Mouse (Mus musculus) hindbrain, embryonic 10.5 days (tissue): ENCODE measurements around the gene Kdm4c. TPM values are rescaled to one million over a fixed set of nuclear protein-coding genes. Genes with fewer than 3 reads are reported as not detected.

Experiments
- DNase-seq: peaks from one replicate; pipeline ENCODE4 v3.0.0-alpha.2; 2017; ENCODE audit warnings: low spot score
- H3K27ac ChIP-seq: fragments of 300-500 bp; sonication (generic); 2 replicates; pipeline ENCODE4 v1.5.1; 2016; ENCODE audit warnings: mild to moderate bottlenecking, moderate library complexity
- H3K27me3 ChIP-seq: fragments of 300-500 bp; sonication (generic); 2 replicates; pipeline ENCODE4 v1.6.1; 2016; ENCODE audit warnings: mild to moderate bottlenecking; ENCODE audit not compliant: poor library complexity, insufficient read depth, severe bottlenecking
- H3K36me3 ChIP-seq: fragments of 300-500 bp; sonication (generic); 2 replicates; pipeline ENCODE4 v1.6.1; 2016; ENCODE audit warnings: mild to moderate bottlenecking, moderate library complexity
- H3K4me1 ChIP-seq: fragments of 300-500 bp; sonication (generic); replicated peaks from 2 replicates; pipeline ENCODE4 v1.6.1; 2016; ENCODE audit warnings: mild to moderate bottlenecking
- H3K4me3 ChIP-seq: fragments of 300-500 bp; sonication (generic); 2 replicates; pipeline ENCODE4 v1.5.1; 2016; ENCODE audit warnings: mild to moderate bottlenecking, moderate library complexity
- H3K9me3 ChIP-seq: fragments of 300-500 bp; sonication (generic); 2 replicates; pipeline ENCODE4 v1.6.1; 2016; ENCODE audit warnings: mild to moderate bottlenecking, moderate library complexity
- WGBS: fragments of 180-500 bp; shearing (Covaris S2); methylation state at CpG from one replicate; pipeline ENCODE4 v1.1.7; 2016; 5-methylcytosine and 5-hydroxymethylcytosine counted together
- polyA plus RNA-seq: library from polyadenylated mRNA; unstranded; fragments of >200 nt; fragmentation: Nextera tagmentation; extraction: Ambion mirVana; gene quantifications from 2 replicates; pipeline ENCODE4 v1.2.1, GENCODE M21; 2016

Kdm4c gene
- polyA plus RNA-seq, 1 experiment from 2014 or later, result 10.2 TPM

DNA sequence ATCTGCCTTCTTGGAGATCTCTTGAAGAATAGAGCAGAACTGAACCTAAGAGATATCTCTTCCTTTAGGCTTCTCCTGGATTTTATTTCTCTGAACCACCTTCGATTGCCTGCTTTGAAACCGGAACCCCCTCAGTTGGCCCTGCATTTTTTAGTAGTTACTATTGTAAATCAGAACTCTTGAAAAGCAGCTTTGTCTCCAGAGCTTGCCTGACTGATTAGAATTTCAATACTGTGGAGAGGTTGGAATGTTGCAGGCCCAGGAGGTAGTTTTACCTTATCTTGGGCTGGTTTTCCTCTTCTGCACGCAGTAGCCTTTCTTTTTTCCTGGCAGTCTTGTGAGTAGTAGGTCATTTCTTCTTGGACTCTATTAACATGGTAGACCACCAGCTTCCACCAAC lies 17.0 kb downstream of the Kdm4c start:
- 16% methylated on average over 3 of the region's 3 CpGs for WGBS
- DNase-seq, result no peak
- Histone ChIP-seq H3K27ac (no peak overlapping the region), H3K4me1 (peaks cover 15% of the 10 kb centered on the region; the same call in 1 of the 2 replicates), H3K27me3 (no peaks in the 10 kb centered on the region), H3K36me3 (peaks cover 8% of the 10 kb centered on the region), H3K4me3 (no peak overlapping the region), H3K9me3 (no peaks in the 10 kb centered on the region)

DNA sequence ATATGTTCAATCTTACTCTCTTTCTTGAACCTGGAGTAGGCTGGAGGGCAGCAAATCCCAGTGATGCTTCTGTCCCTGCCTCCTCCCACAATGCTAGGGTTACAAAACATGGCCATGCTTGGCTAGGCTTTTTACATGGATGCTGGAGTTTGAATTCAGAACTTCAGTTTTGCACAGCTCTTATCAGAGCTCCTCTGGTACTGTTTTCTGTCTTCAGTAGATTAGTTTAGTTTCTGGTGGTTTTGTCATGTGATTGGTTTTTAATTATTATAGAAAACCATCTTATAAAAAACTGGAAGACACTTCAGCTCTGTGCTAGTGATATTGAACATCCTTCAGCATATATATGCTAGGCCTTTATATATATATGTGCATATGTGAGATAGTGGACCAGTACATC lies 19.6 kb downstream of the Kdm4c start:
- Histone ChIP-seq H3K4me3 (no peak overlapping the region), H3K27me3 (no peaks in the 10 kb centered on the region), H3K9me3 (no peaks in the 10 kb centered on the region), H3K27ac (no peak overlapping the region), H3K4me1 (peaks cover 15% of the 10 kb centered on the region; the same call in 1 of the 2 replicates), H3K36me3 (peaks cover 14% of the 10 kb centered on the region)
- no peak for DNase-seq

DNA sequence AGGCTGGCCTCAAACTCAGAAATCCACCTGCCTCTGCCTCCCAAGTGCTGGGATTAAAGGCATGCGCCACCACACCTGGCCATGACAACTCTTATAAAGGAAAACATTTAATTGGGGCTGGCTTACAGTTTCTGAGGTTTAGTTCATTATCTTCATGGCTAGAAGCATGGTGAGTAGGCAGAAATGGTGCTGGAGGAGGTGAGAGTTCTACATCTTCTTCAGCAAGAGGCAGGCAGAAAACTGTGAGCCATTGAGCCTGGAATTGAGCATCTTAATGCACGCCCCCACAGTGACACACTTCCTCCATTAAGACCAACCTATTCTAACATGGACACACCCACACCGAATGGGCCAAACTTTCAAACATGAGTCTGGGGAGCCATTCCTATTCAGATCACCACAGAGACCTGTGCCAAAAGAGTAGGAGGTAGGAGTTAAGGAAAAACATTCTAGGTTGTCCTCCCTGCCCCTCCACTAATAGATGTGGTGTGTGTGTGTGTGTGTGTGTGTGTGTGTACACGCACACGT lies 22.2 kb downstream of the Kdm4c start:
- peaks cover 14% of the 10 kb centered on the region for H3K36me3 ChIP-seq
- H3K4me3 ChIP-seq, result no peak overlapping the region
- 96% methylated on average over 5 of the region's 5 CpGs for WGBS
- no peak overlapping the region for H3K27ac ChIP-seq
- DNase-seq, result no peak
- H3K9me3 ChIP-seq, result no peaks in the 10 kb centered on the region
- H3K27me3 ChIP-seq, result no peaks in the 10 kb centered on the region
- 0 out of 2 replicates have a peak, but pooled peaks cover 2% of the 10 kb centered on the region for H3K4me1 ChIP-seq

DNA sequence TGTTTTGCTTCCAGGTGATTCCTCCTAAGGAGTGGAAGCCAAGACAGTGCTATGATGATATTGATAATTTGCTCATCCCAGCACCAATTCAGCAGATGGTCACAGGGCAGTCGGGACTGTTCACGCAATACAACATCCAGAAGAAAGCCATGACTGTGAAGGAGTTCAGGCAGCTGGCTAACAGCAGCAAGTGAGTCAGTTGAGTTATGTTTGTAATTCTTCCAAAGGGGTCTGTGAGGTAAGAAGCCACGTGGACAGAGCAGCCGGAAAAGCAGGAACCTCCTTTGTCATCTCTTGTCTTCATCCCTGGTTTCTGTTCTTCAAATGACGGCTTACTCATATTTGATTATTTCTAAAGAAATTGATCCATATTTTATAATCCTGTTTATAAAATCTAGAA lies 28.9 kb downstream of the Kdm4c start:
- DNase-seq, result no peak
- Histone ChIP-seq H3K4me3 (no peak overlapping the region), H3K27ac (no peak overlapping the region), H3K9me3 (no peaks in the 10 kb centered on the region), H3K4me1 (no peaks in the 10 kb centered on the region), H3K36me3 (peaks cover 17% of the 10 kb centered on the region), H3K27me3 (no peaks in the 10 kb centered on the region)
- 90% methylated on average over 5 of the region's 5 CpGs for WGBS

DNA sequence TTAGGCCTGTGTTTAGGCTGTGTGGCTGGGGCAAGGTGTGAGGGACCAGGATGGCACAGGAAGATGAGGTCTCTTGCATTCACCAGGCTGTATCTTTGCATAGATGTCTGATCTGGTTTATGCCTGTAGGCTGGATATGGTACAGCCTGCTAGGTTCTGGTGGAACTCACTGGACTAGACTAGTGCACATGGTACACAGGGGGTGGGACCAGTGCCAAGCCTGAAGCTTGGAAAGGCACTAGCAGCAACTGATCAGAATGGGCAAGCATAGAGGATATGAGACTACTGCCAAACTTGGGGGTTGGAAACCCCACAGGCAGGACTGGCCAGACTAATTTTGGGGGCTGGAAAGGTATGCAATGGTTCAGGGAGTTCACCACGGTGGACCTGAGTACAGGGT lies 35.2 kb downstream of the Kdm4c start:
- no peak for DNase-seq
- Histone ChIP-seq H3K9me3 (no peaks in the 10 kb centered on the region), H3K27me3 (no peaks in the 10 kb centered on the region), H3K36me3 (peaks cover 8% of the 10 kb centered on the region), H3K27ac (no peak overlapping the region), H3K4me1 (no peaks in the 10 kb centered on the region), H3K4me3 (no peak overlapping the region)
- 81% methylated on average over 1 of the region's 1 CpGs for WGBS

DNA sequence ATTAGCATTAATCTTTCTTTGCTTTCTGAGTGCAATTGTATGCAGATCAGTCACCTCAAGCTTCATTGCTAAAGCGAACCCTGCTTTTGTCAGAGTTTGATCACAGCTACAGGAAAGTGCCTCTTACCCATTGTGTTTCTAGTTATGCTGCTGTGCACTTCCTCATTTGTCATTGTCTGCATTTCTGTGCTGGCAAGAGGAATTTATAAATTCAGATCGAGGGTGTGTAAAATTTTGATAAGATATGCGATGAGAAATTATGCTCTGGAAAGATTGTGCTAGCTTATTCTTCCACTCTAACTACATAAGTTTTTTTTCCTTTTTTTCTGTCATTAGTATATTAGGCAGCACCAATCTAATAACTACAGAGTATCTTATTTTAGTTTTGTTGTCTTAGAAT lies 37.9 kb downstream of the Kdm4c start:
- 82% methylated on average over 3 of the region's 3 CpGs for WGBS
- Histone ChIP-seq H3K36me3 (peaks cover 8% of the 10 kb centered on the region; the same call in 1 of the 2 replicates), H3K4me1 (no peaks in the 10 kb centered on the region), H3K4me3 (no peak overlapping the region), H3K9me3 (no peaks in the 10 kb centered on the region), H3K27me3 (no peaks in the 10 kb centered on the region), H3K27ac (no peak overlapping the region)
- DNase-seq, result no peak

DNA sequence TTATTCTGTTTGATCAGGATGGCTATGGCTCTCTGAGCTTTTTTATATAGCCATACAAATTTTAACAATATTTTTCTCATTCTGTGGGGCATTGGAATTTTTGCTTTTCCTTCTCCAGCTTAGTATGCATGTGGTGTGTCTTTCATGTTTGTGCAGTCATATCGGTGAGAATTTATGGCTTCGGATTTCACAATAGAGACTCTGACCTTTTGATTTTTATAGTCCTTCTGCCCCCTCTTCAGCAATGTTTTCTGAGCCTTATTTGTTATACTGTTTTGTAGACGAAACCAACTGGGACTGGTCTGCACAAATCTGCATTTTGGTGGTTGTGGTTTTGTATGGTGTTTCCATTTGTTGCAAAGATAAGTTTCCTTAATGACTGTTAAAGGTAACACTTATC lies 45.6 kb downstream of the Kdm4c start:
- Histone ChIP-seq H3K27ac (no peak overlapping the region), H3K4me1 (no peaks in the 10 kb centered on the region), H3K36me3 (0 out of 2 replicates have a peak, but pooled peaks cover 3% of the 10 kb centered on the region), H3K9me3 (no peaks in the 10 kb centered on the region), H3K27me3 (no peaks in the 10 kb centered on the region), H3K4me3 (no peak overlapping the region)
- 92% methylated on average over 3 of the region's 3 CpGs for WGBS
- no peak for DNase-seq

DNA sequence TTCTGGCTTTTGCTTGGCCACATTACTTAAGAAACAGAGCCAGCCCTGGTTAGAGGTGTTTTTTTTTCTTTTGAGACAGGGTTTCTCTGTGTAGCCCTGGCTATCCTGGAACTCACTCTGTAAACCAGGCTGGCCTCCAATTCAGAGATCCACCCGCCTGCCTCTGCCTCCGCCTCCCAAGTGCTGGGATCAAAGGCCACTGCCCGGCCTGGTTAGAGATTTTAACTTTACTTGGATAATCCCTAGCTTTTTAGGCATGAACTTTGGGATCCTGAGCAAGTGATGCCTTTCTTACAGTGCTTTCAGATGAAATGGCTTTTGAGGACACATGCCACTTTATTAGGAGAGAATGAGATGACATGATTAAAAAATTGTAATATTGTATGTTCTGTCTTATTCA lies 52.4 kb downstream of the Kdm4c start:
- no peak overlapping the region for H3K4me3 ChIP-seq
- no peaks in the 10 kb centered on the region for H3K9me3 ChIP-seq
- no peak for DNase-seq
- no peaks in the 10 kb centered on the region for H3K27me3 ChIP-seq
- peaks cover 5% of the 10 kb centered on the region; the same call in 1 of the 2 replicates for H3K36me3 ChIP-seq
- no peak overlapping the region for H3K27ac ChIP-seq
- 77% methylated on average over 3 of the region's 3 CpGs for WGBS
- H3K4me1 ChIP-seq, result no peaks in the 10 kb centered on the region

DNA sequence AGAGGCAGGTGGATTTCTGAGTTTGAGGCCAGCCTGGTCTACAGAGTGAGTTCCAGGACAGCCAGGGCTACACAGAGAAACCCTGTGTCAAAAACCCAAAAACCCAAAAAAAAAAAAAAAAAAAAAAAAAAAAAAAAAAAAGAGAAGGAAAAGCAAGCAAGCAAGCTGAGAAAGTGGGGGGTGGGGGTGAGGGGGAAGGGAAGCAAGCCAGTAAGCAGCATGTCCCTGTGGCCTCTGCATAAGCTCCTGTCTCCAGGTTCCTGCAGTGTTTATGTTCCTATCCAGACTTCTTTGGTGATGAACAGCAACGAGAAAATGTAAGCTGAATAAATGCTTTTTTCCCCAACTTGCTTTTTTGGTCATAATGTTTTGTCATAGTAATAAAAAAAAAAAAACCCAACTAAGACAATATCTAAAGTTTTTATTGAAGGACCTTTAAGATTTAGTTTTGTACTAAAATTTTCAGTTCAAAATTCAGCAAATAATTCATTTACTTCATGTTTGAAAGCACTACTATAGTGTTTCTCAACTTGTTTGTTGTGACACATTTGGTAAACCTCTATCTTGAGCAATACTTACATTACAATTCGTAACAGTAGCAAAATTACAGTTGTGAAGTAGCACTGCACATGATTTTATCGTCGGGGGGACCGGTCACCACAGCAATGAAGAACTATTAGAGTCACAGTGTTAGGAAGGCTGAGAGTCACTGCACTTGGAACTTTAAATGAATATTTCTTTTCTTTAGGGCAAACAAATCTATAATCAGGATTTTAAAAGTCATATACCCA lies 63.2 kb downstream of the Kdm4c start:
- no peak for DNase-seq
- H3K27me3 ChIP-seq, result no peaks in the 10 kb centered on the region
- H3K4me3 ChIP-seq, result no peak overlapping the region
- H3K4me1 ChIP-seq, result no peaks in the 10 kb centered on the region
- 91% methylated on average over 5 of the region's 5 CpGs for WGBS
- H3K27ac ChIP-seq, result no peak overlapping the region
- no peaks in the 10 kb centered on the region for H3K36me3 ChIP-seq
- H3K9me3 ChIP-seq, result no peaks in the 10 kb centered on the region

DNA sequence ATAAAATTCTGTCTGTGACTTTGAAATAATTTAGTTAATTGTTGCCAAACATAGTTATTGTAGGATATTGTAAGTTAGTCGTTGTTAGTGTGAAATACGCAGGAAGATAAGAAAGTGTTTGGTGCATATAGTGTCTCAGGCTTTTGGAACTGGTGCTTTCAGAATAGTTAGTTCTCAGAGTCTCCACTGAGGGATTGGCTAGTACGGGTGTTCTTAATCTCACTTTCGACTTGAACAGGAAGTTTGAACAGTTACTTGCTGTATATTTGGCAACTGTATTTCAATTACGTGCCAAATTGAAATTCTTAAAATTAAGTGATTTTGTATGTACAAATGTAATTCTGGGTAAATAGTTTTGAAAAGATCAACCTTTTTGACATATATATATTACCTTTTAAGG lies 68.8 kb downstream of the Kdm4c start:
- Histone ChIP-seq H3K27ac (no peak overlapping the region), H3K4me1 (no peaks in the 10 kb centered on the region), H3K9me3 (no peaks in the 10 kb centered on the region), H3K27me3 (no peaks in the 10 kb centered on the region), H3K4me3 (no peak overlapping the region), H3K36me3 (peaks cover 16% of the 10 kb centered on the region; the same call in 1 of the 2 replicates)
- 96% methylated on average over 5 of the region's 5 CpGs for WGBS
- no peak for DNase-seq

DNA sequence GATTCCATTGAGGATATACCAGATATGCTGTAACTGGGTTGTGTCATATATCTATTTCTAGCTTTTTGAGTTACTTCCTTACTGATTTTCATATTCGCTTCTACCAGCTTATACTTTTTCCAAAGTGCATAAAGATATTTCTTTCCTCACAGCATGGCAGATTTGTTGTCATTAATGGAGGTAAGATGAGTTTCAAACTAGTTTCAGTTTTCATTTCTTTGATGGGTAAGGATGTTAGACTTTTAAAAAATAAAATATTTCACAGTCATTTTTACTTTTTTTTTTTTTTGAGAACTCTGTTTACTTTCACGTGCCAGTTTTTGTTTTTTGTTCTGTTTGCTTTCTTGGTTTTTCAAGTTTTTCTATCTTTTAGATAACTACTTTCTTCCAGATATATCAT lies 70.6 kb downstream of the Kdm4c start:
- WGBS, result 92% methylated on average over 2 of the region's 2 CpGs
- H3K4me1 ChIP-seq, result no peaks in the 10 kb centered on the region
- H3K36me3 ChIP-seq, result peaks cover 19% of the 10 kb centered on the region
- no peaks in the 10 kb centered on the region for H3K9me3 ChIP-seq
- H3K4me3 ChIP-seq, result no peak overlapping the region
- DNase-seq, result no peak
- no peak overlapping the region for H3K27ac ChIP-seq
- no peaks in the 10 kb centered on the region for H3K27me3 ChIP-seq

DNA sequence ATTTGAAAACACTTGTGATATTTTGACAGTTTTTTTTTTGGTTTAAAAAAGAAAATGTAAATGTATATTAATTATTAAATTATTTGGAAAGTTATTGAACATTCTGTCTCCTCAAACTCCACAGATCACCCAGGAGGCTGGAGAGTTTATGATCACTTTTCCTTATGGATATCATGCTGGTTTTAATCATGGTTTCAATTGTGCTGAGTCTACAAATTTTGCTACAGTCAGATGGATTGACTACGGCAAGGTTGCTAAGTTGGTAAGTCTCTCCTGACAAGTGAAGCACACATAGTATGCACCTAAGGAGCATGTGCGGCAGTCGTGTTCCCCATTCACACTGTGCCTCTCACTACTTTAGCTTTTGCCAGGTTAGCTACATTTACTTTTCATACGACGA lies 73.1 kb downstream of the Kdm4c start:
- Histone ChIP-seq H3K36me3 (peaks cover 19% of the 10 kb centered on the region), H3K4me3 (no peak overlapping the region), H3K9me3 (no peaks in the 10 kb centered on the region), H3K27me3 (no peaks in the 10 kb centered on the region), H3K4me1 (no peaks in the 10 kb centered on the region), H3K27ac (no peak overlapping the region)
- DNase-seq, result no peak
- 95% methylated on average over 5 of the region's 5 CpGs for WGBS

DNA sequence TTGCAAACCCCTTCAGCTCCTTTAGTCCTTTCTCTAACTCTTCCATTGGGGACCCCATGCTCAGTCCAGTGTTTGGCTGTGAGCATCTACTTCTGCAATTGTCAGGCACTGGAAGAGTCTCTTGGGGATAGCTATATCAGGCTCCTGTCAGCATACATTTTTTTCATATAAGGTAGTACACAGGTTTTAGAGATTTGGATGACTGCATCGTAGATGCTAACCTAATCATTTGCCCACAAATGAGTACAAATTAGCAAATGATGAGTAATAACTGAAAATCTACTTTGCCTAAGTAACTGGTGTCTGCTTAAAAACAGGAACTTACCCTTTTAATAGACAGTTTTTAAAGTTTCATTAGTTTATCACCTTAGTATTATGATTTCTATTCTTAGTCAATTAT lies 77.0 kb downstream of the Kdm4c start:
- 95% methylated on average over 1 of the region's 1 CpGs for WGBS
- Histone ChIP-seq H3K4me3 (no peak overlapping the region), H3K27me3 (no peaks in the 10 kb centered on the region), H3K4me1 (no peaks in the 10 kb centered on the region), H3K27ac (no peak overlapping the region), H3K36me3 (peaks cover 10% of the 10 kb centered on the region), H3K9me3 (no peaks in the 10 kb centered on the region)
- DNase-seq, result no peak
